Mouse (Mus musculus): ENCODE measurements around the gene Zfp978.

The Zfp978 gene

GRCm38 (mm10) chr4:147433874-147434273 lies 72.8 kb downstream of the Zfp978 start:
- in situ Hi-C loops (cut with MboI; ENCODE audit: low sequenced_read_pairs): loop anchor here (10.0 kb wide), 1 partner anchor 309 kb away; no protein-coding TSS in a partner anchor

All from CH12F3 (cell line).